Mouse (Mus musculus) hindbrain, embryonic 14.5 days (tissue): ENCODE results near the gene Dlg1. TPM values are rescaled to one million over a fixed set of nuclear protein-coding genes. Genes with fewer than 3 reads are reported as not detected.
"Not testable (repeated sequence)": the region's sequence is repeated elsewhere in the genome, so short reads cannot be mapped to it uniquely, and the experiment has no call there.

Experiments
- ATAC-seq: fragments of 200-750 bp; cut with Nextera tagmentation; 2 replicates; pipeline ENCODE4 v1.8.0; 2017; ENCODE audit warnings: moderate number of reproducible peaks, mild to moderate bottlenecking, moderate TSS enrichment, moderate library complexity; ENCODE audit not compliant: low FRiP score
- DNase-seq: peaks from one replicate; pipeline ENCODE4 v3.0.0-alpha.2; 2015; ENCODE audit warnings: low spot score
- H3K27ac ChIP-seq: fragments of 300-500 bp; sonication (generic); 2 replicates; pipeline ENCODE4 v1.5.1; 2014; ENCODE audit warnings: mild to moderate bottlenecking, moderate library complexity
- H3K27me3 ChIP-seq: fragments of 300-500 bp; sonication (generic); 2 replicates; pipeline ENCODE4 v1.6.1; 2014; ENCODE audit warnings: mild to moderate bottlenecking, low read length, mixed read lengths; ENCODE audit not compliant: control insufficient read depth, insufficient read depth
- H3K36me3 ChIP-seq: fragments of 300-500 bp; sonication (generic); replicated peaks from 2 replicates; pipeline ENCODE4 v1.6.1; 2014; ENCODE audit not compliant: control insufficient read depth, insufficient read depth
- H3K4me1 ChIP-seq: fragments of 300-500 bp; sonication (generic); replicated peaks from 2 replicates; pipeline ENCODE4 v1.6.1; 2014; ENCODE audit warnings: antibody characterized with exemption, low read length, mixed read lengths; ENCODE audit not compliant: control insufficient read depth, insufficient read depth
- H3K4me2 ChIP-seq: fragments of 300-500 bp; sonication (generic); replicated peaks from 2 replicates; pipeline ENCODE4 v1.6.1; 2014; ENCODE audit warnings: mild to moderate bottlenecking, moderate library complexity
- H3K4me3 ChIP-seq: fragments of 300-500 bp; sonication (generic); replicated peaks from 2 replicates; pipeline ENCODE4 v1.5.1; 2014; ENCODE audit warnings: mild to moderate bottlenecking, low read length
- H3K9ac ChIP-seq: fragments of 300-500 bp; sonication (generic); 2 replicates; pipeline ENCODE4 v1.6.1; 2014
- H3K9me3 ChIP-seq: fragments of 300-500 bp; sonication (generic); 2 replicates; pipeline ENCODE4 v1.6.1; 2016; ENCODE audit warnings: low read length; ENCODE audit not compliant: control insufficient read depth
- WGBS: fragments of 180-500 bp; shearing (Covaris S2); extraction: QIAGEN DNeasy Blood & Tissue Kit; methylation state at CpG from one replicate; pipeline ENCODE4 v1.1.7; 2014; 5-methylcytosine and 5-hydroxymethylcytosine counted together
- polyA plus RNA-seq: library from polyadenylated mRNA; unstranded; fragments of >200 nt; fragmentation: Nextera tagmentation; extraction: Ambion mirVana; gene quantifications from 2 replicates; pipeline ENCODE4 v1.2.1, GENCODE M21; 2014

Gene Dlg1
- polyA plus RNA-seq, 1 experiment from 2014 or later, result 14.4 TPM

GRCm38 (mm10) chr16:31705213-31705612 lies 42.0 kb downstream of the Dlg1 start:
- H3K27ac ChIP-seq, result no peak overlapping the region
- H3K4me2 ChIP-seq, result no peak overlapping the region
- H3K9me3 ChIP-seq, result no peaks in the 10 kb centered on the region
- H3K4me3 ChIP-seq, result no peak overlapping the region
- peak; percentile 70 for DNase-seq
- no peak for ATAC-seq
- H3K27me3 ChIP-seq, result no peaks in the 10 kb centered on the region
- no peaks in the 10 kb centered on the region for H3K36me3 ChIP-seq
- H3K9ac ChIP-seq, result no peak overlapping the region
- 35% methylated on average over 2 of the region's 2 CpGs for WGBS
- H3K4me1 ChIP-seq, result no peaks in the 10 kb centered on the region

- Histone ChIP-seq H3K27me3 (no peaks in the 10 kb centered on the region), H3K4me3 (no peak overlapping the region), H3K4me2 (no peak overlapping the region), H3K27ac (no peak overlapping the region), H3K9ac (no peak overlapping the region), H3K4me1 (no peaks in the 10 kb centered on the region), H3K9me3 (no peaks in the 10 kb centered on the region), H3K36me3 (no peaks in the 10 kb centered on the region)
- 94% methylated on average over 3 of the region's 3 CpGs for WGBS
- ATAC-seq (no peak), DNase-seq (no peak)
Measured at GRCm38 (mm10) chr16:31705904-31706303, 42.7 kb downstream of the Dlg1 start.

- no peak for DNase-seq
- WGBS, result 85% methylated on average over 3 of the region's 3 CpGs
- no peak overlapping the region for H3K4me3 ChIP-seq
- no peaks in the 10 kb centered on the region for H3K9me3 ChIP-seq
- no peak overlapping the region for H3K4me2 ChIP-seq
- no peaks in the 10 kb centered on the region for H3K27me3 ChIP-seq
- ATAC-seq, result no peak
- H3K27ac ChIP-seq, result no peak overlapping the region
- no peak overlapping the region for H3K9ac ChIP-seq
- H3K4me1 ChIP-seq, result no peaks in the 10 kb centered on the region
- H3K36me3 ChIP-seq, result no peaks in the 10 kb centered on the region
Measured at GRCm38 (mm10) chr16:31707326-31707725, 44.1 kb downstream of the Dlg1 start.

- H3K4me2 ChIP-seq, result no peak overlapping the region
- H3K27ac ChIP-seq, result no peak overlapping the region
- H3K9ac ChIP-seq, result no peak overlapping the region
- ATAC-seq (no peak), DNase-seq (no peak)
- no peaks in the 10 kb centered on the region for H3K9me3 ChIP-seq
- 93% methylated on average over 1 of the region's 1 CpGs for WGBS
- H3K27me3 ChIP-seq, result no peaks in the 10 kb centered on the region
- H3K36me3 ChIP-seq, result no peaks in the 10 kb centered on the region
- H3K4me1 ChIP-seq, result no peaks in the 10 kb centered on the region
- H3K4me3 ChIP-seq, result no peak overlapping the region
Measured at GRCm38 (mm10) chr16:31722991-31723390, 59.7 kb downstream of the Dlg1 start.

GRCm38 (mm10) chr16:31724121-31724520 lies 60.9 kb downstream of the Dlg1 start:
- ATAC-seq (peak; percentile 34; the same call in 1 of the 2 replicates), DNase-seq (peak; percentile 75)
- no peak overlapping the region for H3K27ac ChIP-seq
- no peaks in the 10 kb centered on the region for H3K27me3 ChIP-seq
- H3K4me1 ChIP-seq, result no peaks in the 10 kb centered on the region
- H3K4me3 ChIP-seq, result no peak overlapping the region
- H3K36me3 ChIP-seq, result no peaks in the 10 kb centered on the region
- no peak overlapping the region for H3K9ac ChIP-seq
- 33% methylated on average over 1 of the region's 1 CpGs for WGBS
- no peaks in the 10 kb centered on the region for H3K9me3 ChIP-seq
- no peak overlapping the region for H3K4me2 ChIP-seq

- no peak overlapping the region for H3K9ac ChIP-seq
- H3K4me1 ChIP-seq, result no peaks in the 10 kb centered on the region
- no peak overlapping the region for H3K4me2 ChIP-seq
- H3K9me3 ChIP-seq, result no peaks in the 10 kb centered on the region
- no peaks in the 10 kb centered on the region for H3K27me3 ChIP-seq
- H3K4me3 ChIP-seq, result no peak overlapping the region
- H3K36me3 ChIP-seq, result no peaks in the 10 kb centered on the region
- no peak for DNase-seq
- no peak overlapping the region for H3K27ac ChIP-seq
- ATAC-seq, result no peak
- WGBS, result 91% methylated on average over 4 of the region's 4 CpGs
Measured at GRCm38 (mm10) chr16:31724818-31725217, 61.6 kb downstream of the Dlg1 start.

- DNase-seq, H3K27ac ChIP-seq, H3K36me3 ChIP-seq, H3K27me3 ChIP-seq, H3K9me3 ChIP-seq, H3K9ac ChIP-seq, H3K4me1 ChIP-seq, H3K4me3 ChIP-seq, ATAC-seq, H3K4me2 ChIP-seq: not testable (repeated sequence)
- 97% methylated on average over 1 of the region's 1 CpGs for WGBS
Measured at GRCm38 (mm10) chr16:31730971-31731370, 67.7 kb downstream of the Dlg1 start.

GRCm38 (mm10) chr16:31737081-31737480 lies 73.8 kb downstream of the Dlg1 start:
- Histone ChIP-seq H3K27ac (no peak overlapping the region), H3K4me2 (no peak overlapping the region), H3K27me3 (no peaks in the 10 kb centered on the region), H3K9me3 (no peaks in the 10 kb centered on the region), H3K9ac (no peak overlapping the region), H3K36me3 (no peaks in the 10 kb centered on the region), H3K4me1 (no peaks in the 10 kb centered on the region), H3K4me3 (no peak overlapping the region)
- DNase-seq, result no peak
- 72% methylated on average over 4 of the region's 4 CpGs for WGBS
- ATAC-seq, result no peak

- H3K4me3 ChIP-seq, result no peak overlapping the region
- no peak for ATAC-seq
- H3K4me1 ChIP-seq, result no peaks in the 10 kb centered on the region
- no peak overlapping the region for H3K4me2 ChIP-seq
- H3K9me3 ChIP-seq, result no peaks in the 10 kb centered on the region
- H3K27ac ChIP-seq, result no peak overlapping the region
- H3K36me3 ChIP-seq, result no peaks in the 10 kb centered on the region
- no peaks in the 10 kb centered on the region for H3K27me3 ChIP-seq
- DNase-seq, result no peak
- 53% methylated on average over 3 of the region's 3 CpGs for WGBS
- H3K9ac ChIP-seq, result no peak overlapping the region
Measured at GRCm38 (mm10) chr16:31737761-31738160, 74.5 kb downstream of the Dlg1 start.

GRCm38 (mm10) chr16:31740271-31740670 lies 77.0 kb downstream of the Dlg1 start:
- ATAC-seq, result no peak

More at GRCm38 (mm10) chr16:31740271-31740670, 77.0 kb downstream of the Dlg1 start:
- Histone ChIP-seq H3K9me3 (no peaks in the 10 kb centered on the region; the same call in 1 of the 2 replicates), H3K36me3 (no peaks in the 10 kb centered on the region), H3K9ac (no peak overlapping the region), H3K4me3 (no peak overlapping the region), H3K4me1 (no peaks in the 10 kb centered on the region), H3K4me2 (no peak overlapping the region), H3K27me3 (no peaks in the 10 kb centered on the region), H3K27ac (no peak overlapping the region)
- 76% methylated on average over 8 of the region's 8 CpGs for WGBS
- no peak for DNase-seq
